Mouse (Mus musculus): ENCODE measurements around the gene Ahnak. TPM values are rescaled to one million over a fixed set of nuclear protein-coding genes. Genes with fewer than 3 reads are reported as not detected.
"Not testable (repeated sequence)": the region's sequence is repeated elsewhere in the genome, so short reads cannot be mapped to it uniquely, and the experiment has no call there.

Ahnak gene
- total RNA-seq, 2 experiments from 2014 or later: 20.2 to 21.0 TPM

GRCm38 (mm10) chr19:9032502-9033129, 43.5 kb downstream of the Ahnak start:
- intact Hi-C loops (cut with DNase I): no loop called here
- no peak for DNase-seq (ENCODE audit: low spot score in 2 of 2)

- DNase-seq (ENCODE audit: low spot score in 2 of 2): no peak
- intact Hi-C loops (cut with DNase I): no loop called here
Measured at GRCm38 (mm10) chr19:9033412-9034340, 44.6 kb downstream of the Ahnak start.

GRCm38 (mm10) chr19:9034480-9034879, 45.4 kb downstream of the Ahnak start:
- no peak for DNase-seq (ENCODE audit: low spot score in 2 of 2)
- intact Hi-C loops (cut with DNase I): no loop called here

GRCm38 (mm10) chr19:9035101-9035500, 46.0 kb downstream of the Ahnak start:
- intact Hi-C loops (cut with DNase I): no loop called here
- no peak for DNase-seq (ENCODE audit: low spot score in 2 of 2)

GRCm38 (mm10) chr19:9038136-9038535, 49.1 kb downstream of the Ahnak start:
- intact Hi-C loops (cut with DNase I): no loop called here
- DNase-seq (ENCODE audit: low spot score in 2 of 2): no peak

GRCm38 (mm10) chr19:9039266-9039665, 50.2 kb downstream of the Ahnak start:
- DNase-seq (ENCODE audit: low spot score in 2 of 2): no peak
- intact Hi-C loops (cut with DNase I): no loop called here

- intact Hi-C loops (cut with DNase I): no loop called here
- no peak for DNase-seq (ENCODE audit: low spot score in 2 of 2)
Measured at GRCm38 (mm10) chr19:9039928-9040327, 50.8 kb downstream of the Ahnak start.

GRCm38 (mm10) chr19:9040649-9041048, 51.6 kb downstream of the Ahnak start:
- intact Hi-C loops (cut with DNase I): no loop called here
- DNase-seq (ENCODE audit: low spot score in 2 of 2): no peak

- no peak for DNase-seq (ENCODE audit: low spot score in 2 of 2)
- intact Hi-C loops (cut with DNase I): no loop called here
Measured at GRCm38 (mm10) chr19:9041074-9041473, 52.0 kb downstream of the Ahnak start.

- no peak for DNase-seq (ENCODE audit: low spot score in 2 of 2)
- intact Hi-C loops (cut with DNase I): no loop called here
Measured at GRCm38 (mm10) chr19:9043123-9043522, 54.0 kb downstream of the Ahnak start.

GRCm38 (mm10) chr19:9044291-9044690, 55.2 kb downstream of the Ahnak start:
- intact Hi-C loops (cut with DNase I): no loop called here
- DNase-seq (ENCODE audit: low spot score in 2 of 2): no peak

- DNase-seq (ENCODE audit: low spot score in 2 of 2): no peak
- intact Hi-C loops (cut with DNase I): loop anchor here (5.0 kb wide), 1 partner anchor 45 kb away; no protein-coding TSS in a partner anchor
Measured at GRCm38 (mm10) chr19:9047207-9047945, 58.3 kb downstream of the Ahnak start.

GRCm38 (mm10) chr19:9047946-9048387, 58.9 kb downstream of the Ahnak start:
- no peak for DNase-seq (ENCODE audit: low spot score in 2 of 2)
- intact Hi-C loops (cut with DNase I): loop anchor here (5.0 kb wide), 1 partner anchor 46 kb away; no protein-coding TSS in a partner anchor

GRCm38 (mm10) chr19:9048981-9049687, 60.0 kb downstream of the Ahnak start:
- DNase-seq (ENCODE audit: low spot score in 2 of 2): no peak
- intact Hi-C loops (cut with DNase I): loop anchor here (5.0 kb wide), 1 partner anchor 47 kb away; no protein-coding TSS in a partner anchor

- intact Hi-C loops (cut with DNase I): no loop called here
- DNase-seq (ENCODE audit: low spot score in 2 of 2): no peak
Measured at GRCm38 (mm10) chr19:9050294-9051229, 61.5 kb downstream of the Ahnak start.

GRCm38 (mm10) chr19:9051985-9052384, 62.9 kb downstream of the Ahnak start:
- intact Hi-C loops (cut with DNase I); DNase-seq (ENCODE audit: low spot score in 2 of 2): not testable (repeated sequence)

GRCm38 (mm10) chr19:9052803-9053431, 63.8 kb downstream of the Ahnak start:
- intact Hi-C loops (cut with DNase I): no loop called here
- no peak for DNase-seq (ENCODE audit: low spot score in 2 of 2)

GRCm38 (mm10) chr19:9055153-9055552, 66.1 kb downstream of the Ahnak start:
- intact Hi-C loops (cut with DNase I): no loop called here
- DNase-seq (ENCODE audit: low spot score in 2 of 2): peak in 1 of 2 experiments; percentile 19

Data from left cerebral cortex, postnatal 25 days (tissue).